Mouse (Mus musculus): ENCODE measurements around the gene Wscd2. TPM values are rescaled to one million over a fixed set of nuclear protein-coding genes. Genes with fewer than 3 reads are reported as not detected.

Gene Wscd2
- polyA plus RNA-seq, 1 experiment from 2014 or later: 6.2 TPM

GRCm38 (mm10) chr5:113506065-113506464 lies 15.9 kb downstream of the Wscd2 start:
- no peaks in the 10 kb centered on the region for H3K27me3 ChIP-seq (ENCODE audit: control insufficient read depth, insufficient read depth, low read length)
- no peak overlapping the region for H3K9ac ChIP-seq (ENCODE audit: low read length)
- no peaks in the 10 kb centered on the region for H3K36me3 ChIP-seq (ENCODE audit: control insufficient read depth, insufficient read depth, low read length)
- no peak for ATAC-seq (ENCODE audit: insufficient read depth, low FRiP score)
- H3K4me2 ChIP-seq (ENCODE audit: low read depth, low read length): no peak overlapping the region
- H3K4me1 ChIP-seq (ENCODE audit: control insufficient read depth, insufficient read depth, low read length): no peaks in the 10 kb centered on the region
- no peaks in the 10 kb centered on the region for H3K9me3 ChIP-seq (replicated peaks; ENCODE audit: control insufficient read depth, low read length)
- WGBS: 62% methylated on average over 6 of the region's 6 CpGs
- H3K27ac ChIP-seq (ENCODE audit: low read length): no peak overlapping the region
- no peak overlapping the region for H3K4me3 ChIP-seq (replicated peaks; ENCODE audit: low read length)

- 79% methylated on average over 5 of the region's 5 CpGs for WGBS
- Histone ChIP-seq H3K4me3 (replicated peaks; ENCODE audit: low read length) (no peak overlapping the region), H3K4me1 (ENCODE audit: control insufficient read depth, insufficient read depth, low read length) (no peaks in the 10 kb centered on the region), H3K9ac (ENCODE audit: low read length) (no peak overlapping the region), H3K9me3 (replicated peaks; ENCODE audit: control insufficient read depth, low read length) (no peaks in the 10 kb centered on the region), H3K36me3 (ENCODE audit: control insufficient read depth, insufficient read depth, low read length) (no peaks in the 10 kb centered on the region), H3K4me2 (ENCODE audit: low read depth, low read length) (no peak overlapping the region), H3K27me3 (ENCODE audit: control insufficient read depth, insufficient read depth, low read length) (no peaks in the 10 kb centered on the region), H3K27ac (ENCODE audit: low read length) (no peak overlapping the region)
- no peak for ATAC-seq (ENCODE audit: insufficient read depth, low FRiP score)
These were observed 16.6 kb downstream of the Wscd2 start for GRCm38 (mm10) chr5:113506779-113507178.

- WGBS: 76% methylated on average over 4 of the region's 4 CpGs
These were observed 19.0 kb downstream of the Wscd2 start for GRCm38 (mm10) chr5:113509167-113509566.

GRCm38 (mm10) chr5:113513640-113514039 lies 23.5 kb downstream of the Wscd2 start:
- H3K4me1 ChIP-seq (ENCODE audit: control insufficient read depth, insufficient read depth, low read length): no peaks in the 10 kb centered on the region
- H3K4me2 ChIP-seq (ENCODE audit: low read depth, low read length): no peak overlapping the region
- no peaks in the 10 kb centered on the region for H3K9me3 ChIP-seq (replicated peaks; ENCODE audit: control insufficient read depth, low read length)
- H3K27me3 ChIP-seq (ENCODE audit: control insufficient read depth, insufficient read depth, low read length): no peaks in the 10 kb centered on the region
- no peak overlapping the region for H3K27ac ChIP-seq (ENCODE audit: low read length)
- H3K4me3 ChIP-seq (replicated peaks; ENCODE audit: low read length): no peak overlapping the region
- no peaks in the 10 kb centered on the region for H3K36me3 ChIP-seq (ENCODE audit: control insufficient read depth, insufficient read depth, low read length)
- H3K9ac ChIP-seq (ENCODE audit: low read length): no peak overlapping the region
- 65% methylated on average over 8 of the region's 8 CpGs for WGBS
- no peak for ATAC-seq (ENCODE audit: insufficient read depth, low FRiP score)

More at GRCm38 (mm10) chr5:113509167-113509566, 19.0 kb downstream of the Wscd2 start:
- Histone ChIP-seq H3K4me2 (ENCODE audit: low read depth, low read length) (no peak overlapping the region), H3K9ac (ENCODE audit: low read length) (no peak overlapping the region), H3K36me3 (ENCODE audit: control insufficient read depth, insufficient read depth, low read length) (no peaks in the 10 kb centered on the region), H3K4me1 (ENCODE audit: control insufficient read depth, insufficient read depth, low read length) (no peaks in the 10 kb centered on the region), H3K27ac (ENCODE audit: low read length) (no peak overlapping the region), H3K9me3 (replicated peaks; ENCODE audit: control insufficient read depth, low read length) (no peaks in the 10 kb centered on the region), H3K4me3 (replicated peaks; ENCODE audit: low read length) (no peak overlapping the region), H3K27me3 (ENCODE audit: control insufficient read depth, insufficient read depth, low read length) (no peaks in the 10 kb centered on the region)
- no peak for ATAC-seq (ENCODE audit: insufficient read depth, low FRiP score)

- Histone ChIP-seq H3K4me2 (ENCODE audit: low read depth, low read length) (no peak overlapping the region), H3K9ac (ENCODE audit: low read length) (no peak overlapping the region), H3K36me3 (ENCODE audit: control insufficient read depth, insufficient read depth, low read length) (no peaks in the 10 kb centered on the region), H3K4me1 (ENCODE audit: control insufficient read depth, insufficient read depth, low read length) (no peaks in the 10 kb centered on the region), H3K27me3 (ENCODE audit: control insufficient read depth, insufficient read depth, low read length) (no peaks in the 10 kb centered on the region), H3K4me3 (replicated peaks; ENCODE audit: low read length) (no peak overlapping the region), H3K27ac (ENCODE audit: low read length) (no peak overlapping the region), H3K9me3 (replicated peaks; ENCODE audit: control insufficient read depth, low read length) (no peaks in the 10 kb centered on the region)
- WGBS: 55% methylated on average over 6 of the region's 6 CpGs
- ATAC-seq (ENCODE audit: insufficient read depth, low FRiP score): no peak; the same call in 1 of the 2 replicates
These were observed 23.9 kb downstream of the Wscd2 start for GRCm38 (mm10) chr5:113514062-113514461.

- Histone ChIP-seq H3K36me3 (ENCODE audit: control insufficient read depth, insufficient read depth, low read length) (no peaks in the 10 kb centered on the region), H3K4me2 (ENCODE audit: low read depth, low read length) (no peak overlapping the region), H3K27me3 (ENCODE audit: control insufficient read depth, insufficient read depth, low read length) (no peaks in the 10 kb centered on the region), H3K27ac (ENCODE audit: low read length) (no peak overlapping the region), H3K9ac (ENCODE audit: low read length) (no peak overlapping the region), H3K4me3 (replicated peaks; ENCODE audit: low read length) (no peak overlapping the region), H3K4me1 (ENCODE audit: control insufficient read depth, insufficient read depth, low read length) (no peaks in the 10 kb centered on the region), H3K9me3 (replicated peaks; ENCODE audit: control insufficient read depth, low read length) (no peaks in the 10 kb centered on the region)
- 35% methylated on average over 14 of the region's 14 CpGs for WGBS
- no peak for ATAC-seq (ENCODE audit: insufficient read depth, low FRiP score)
These were observed 26.2 kb downstream of the Wscd2 start for GRCm38 (mm10) chr5:113516119-113516872.

GRCm38 (mm10) chr5:113516873-113517336 lies 26.8 kb downstream of the Wscd2 start:
- 27% methylated on average over 14 of the region's 14 CpGs for WGBS
- Histone ChIP-seq H3K27ac (ENCODE audit: low read length) (no peak overlapping the region), H3K36me3 (ENCODE audit: control insufficient read depth, insufficient read depth, low read length) (no peaks in the 10 kb centered on the region), H3K4me2 (ENCODE audit: low read depth, low read length) (no peak overlapping the region), H3K4me1 (ENCODE audit: control insufficient read depth, insufficient read depth, low read length) (no peaks in the 10 kb centered on the region), H3K27me3 (ENCODE audit: control insufficient read depth, insufficient read depth, low read length) (no peaks in the 10 kb centered on the region), H3K4me3 (replicated peaks; ENCODE audit: low read length) (no peak overlapping the region), H3K9ac (ENCODE audit: low read length) (no peak overlapping the region), H3K9me3 (replicated peaks; ENCODE audit: control insufficient read depth, low read length) (no peaks in the 10 kb centered on the region)
- ATAC-seq (ENCODE audit: insufficient read depth, low FRiP score): no peak

- no peaks in the 10 kb centered on the region for H3K9me3 ChIP-seq (replicated peaks; ENCODE audit: control insufficient read depth, low read length)
- H3K4me3 ChIP-seq (replicated peaks; ENCODE audit: low read length): no peak overlapping the region
- H3K4me1 ChIP-seq (ENCODE audit: control insufficient read depth, insufficient read depth, low read length): no peaks in the 10 kb centered on the region
- no peak overlapping the region for H3K27ac ChIP-seq (ENCODE audit: low read length)
- no peak overlapping the region for H3K4me2 ChIP-seq (ENCODE audit: low read depth, low read length)
- H3K9ac ChIP-seq (ENCODE audit: low read length): no peak overlapping the region
- H3K27me3 ChIP-seq (ENCODE audit: control insufficient read depth, insufficient read depth, low read length): no peaks in the 10 kb centered on the region
- no peak for ATAC-seq (ENCODE audit: insufficient read depth, low FRiP score)
- no peaks in the 10 kb centered on the region for H3K36me3 ChIP-seq (ENCODE audit: control insufficient read depth, insufficient read depth, low read length)
- 81% methylated on average over 4 of the region's 4 CpGs for WGBS
These were observed 27.3 kb downstream of the Wscd2 start for GRCm38 (mm10) chr5:113517387-113517786.

GRCm38 (mm10) chr5:113521037-113521436 lies 30.9 kb downstream of the Wscd2 start:
- ATAC-seq (ENCODE audit: insufficient read depth, low FRiP score): no peak
- no peaks in the 10 kb centered on the region for H3K9me3 ChIP-seq (replicated peaks; ENCODE audit: control insufficient read depth, low read length)
- H3K36me3 ChIP-seq (ENCODE audit: control insufficient read depth, insufficient read depth, low read length): no peaks in the 10 kb centered on the region
- H3K4me1 ChIP-seq (ENCODE audit: control insufficient read depth, insufficient read depth, low read length): no peaks in the 10 kb centered on the region
- H3K4me3 ChIP-seq (replicated peaks; ENCODE audit: low read length): no peak overlapping the region
- H3K4me2 ChIP-seq (ENCODE audit: low read depth, low read length): no peak overlapping the region
- H3K9ac ChIP-seq (ENCODE audit: low read length): no peak overlapping the region
- no peaks in the 10 kb centered on the region for H3K27me3 ChIP-seq (ENCODE audit: control insufficient read depth, insufficient read depth, low read length)
- no peak overlapping the region for H3K27ac ChIP-seq (ENCODE audit: low read length)
- WGBS: 60% methylated on average over 6 of the region's 6 CpGs

Measured in stomach, embryonic 16.5 days (tissue).